Mouse (Mus musculus): ENCODE measurements around the gene Coro1b.

DNA sequence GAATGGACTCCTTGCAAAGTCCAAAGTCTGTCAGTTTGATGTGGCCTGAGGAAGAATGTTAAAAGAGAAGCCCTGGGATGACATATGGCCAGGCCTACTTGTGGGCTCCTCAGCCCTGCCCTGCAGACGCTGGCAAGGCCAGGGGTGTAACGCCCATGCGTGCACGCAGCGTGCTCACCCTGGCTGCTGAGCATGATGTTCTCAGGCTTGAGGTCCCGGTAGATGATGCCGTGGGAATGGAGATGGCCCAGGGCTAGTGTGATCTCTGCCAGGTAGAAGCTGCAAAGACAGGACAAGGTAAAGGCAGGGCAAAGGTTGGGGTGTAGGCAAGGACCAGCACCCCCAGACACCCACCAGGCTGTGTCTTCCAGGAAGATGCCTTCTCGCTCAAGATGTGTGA is 10.6 kb downstream of the Coro1b start:
- TF ChIP-seq CTCF (IDR thresholded peaks at IDR 0.05) = no peak
- no peak for TF ChIP-seq POLR2A (IDR thresholded peaks at IDR 0.05; ENCODE audit: insufficient read depth, low read depth, low read length)

All from heart, adult 2 months (tissue).